Mouse (Mus musculus) CH12.LX (cell line): ENCODE measurements around the gene Olfr996. TPM values are rescaled to one million over a fixed set of nuclear protein-coding genes. Genes with fewer than 3 reads are reported as not detected.

Source experiments
- DNase-seq: peaks from one replicate; pipeline ENCODE4 v3.0.0-alpha.2; 2013; ENCODE audit errors: extremely low read depth
- H3K27ac ChIP-seq: 2 replicates; pipeline ENCODE4 v1.5.1; 2012; ENCODE audit warnings: low read depth, mild to moderate bottlenecking, control low read depth, moderate library complexity; ENCODE audit not compliant: insufficient read depth
- H3K27me3 ChIP-seq: replicated peaks from 2 replicates; pipeline ENCODE3; 2012; ENCODE audit warnings: inconsistent platforms
- H3K36me3 ChIP-seq, 2 experiments: replicated peaks in 1 of 2; 2 replicates each; pipeline versions ENCODE3 to v1.6.1; 2012; ENCODE audit warnings: inconsistent platforms in 1 of 2, low read length in 1 of 2, mild to moderate bottlenecking in 1 of 2, mixed read lengths in 1 of 2, moderate library complexity in 1 of 2; ENCODE audit not compliant: control insufficient read depth in 1 of 2, insufficient read depth in 1 of 2
- H3K4me1 ChIP-seq, 2 experiments: 2 replicates each; pipeline ENCODE4 v1.6.1; 2012; ENCODE audit warnings: inconsistent platforms in 1 of 2, moderate library complexity in 1 of 2; ENCODE audit not compliant: insufficient read depth in 2 of 2, control insufficient read depth in 1 of 2
- H3K4me2 ChIP-seq: 2 replicates; pipeline ENCODE4 v1.6.1; 2012; ENCODE audit warnings: low read depth, mild to moderate bottlenecking, control low read depth; ENCODE audit not compliant: poor library complexity, insufficient read depth, severe bottlenecking
- H3K4me3 ChIP-seq, 3 experiments: fragments of 150-350 bp in 1 of 3; sonication (generic) in 1 of 3; replicated peaks in 1 of 3; 2 replicates each; pipeline versions ENCODE3 to v1.5.1; 2011 to 2012; ENCODE audit warnings: low read depth in 2 of 3, low read length in 2 of 3, mild to moderate bottlenecking in 2 of 3, moderate library complexity in 2 of 3, control low read depth in 1 of 3, improper control_type of control experiment in 1 of 3, inconsistent platforms in 1 of 3, mixed read lengths in 1 of 3; ENCODE audit not compliant: poor library complexity in 1 of 3
- H3K79me2 ChIP-seq: replicated peaks from 2 replicates; pipeline ENCODE4 v1.6.1; 2012; ENCODE audit warnings: mild to moderate bottlenecking, moderate library complexity; ENCODE audit not compliant: control insufficient read depth, poor library complexity, insufficient read depth, severe bottlenecking; ENCODE audit errors: extremely low read depth
- H3K9ac ChIP-seq: 2 replicates; pipeline ENCODE4 v1.6.1; 2012; ENCODE audit warnings: low read depth, mild to moderate bottlenecking, control low read depth, moderate library complexity; ENCODE audit not compliant: insufficient read depth
- H3K9me3 ChIP-seq: replicated peaks from 2 replicates; pipeline ENCODE3; 2012; ENCODE audit warnings: low read length, inconsistent platforms, mixed read lengths
- CHD1 ChIP-seq: IDR thresholded peaks from 2 replicates; pipeline ENCODE4 v1.6.1; 2012; ENCODE audit warnings: low read depth, low read length, improper control_type of control experiment, inconsistent platforms
- CHD2 ChIP-seq: IDR thresholded peaks from 2 replicates; pipeline ENCODE4 v1.6.1; 2011; ENCODE audit warnings: low read length, improper control_type of control experiment
- E2F4 ChIP-seq: IDR thresholded peaks from 2 replicates; pipeline ENCODE4 v1.6.1; 2011; ENCODE audit warnings: low read depth, low read length, improper control_type of control experiment; ENCODE audit not compliant: insufficient replicate concordance
- ELF1 ChIP-seq: IDR thresholded peaks from 2 replicates; pipeline ENCODE4 v1.6.1; 2014; ENCODE audit warnings: low read depth, mild to moderate bottlenecking, inconsistent platforms, low read length, improper control_type of control experiment
- ETS1 ChIP-seq: conservative IDR thresholded peaks from 2 replicates; pipeline ENCODE4 v1.6.1; 2012; ENCODE audit warnings: low read depth, mild to moderate bottlenecking, inconsistent platforms, low read length, improper control_type of control experiment, moderate library complexity
- IRF4 ChIP-seq: IDR thresholded peaks from 2 replicates; pipeline ENCODE4 v1.6.1; 2014; ENCODE audit warnings: low read depth, mild to moderate bottlenecking, inconsistent platforms, low read length, improper control_type of control experiment
- JUN ChIP-seq: IDR thresholded peaks from 2 replicates; pipeline ENCODE4 v1.6.1; 2011; ENCODE audit warnings: low read depth, mild to moderate bottlenecking, low read length, improper control_type of control experiment, moderate library complexity; ENCODE audit not compliant: insufficient read depth
- MAZ ChIP-seq: IDR thresholded peaks from 2 replicates; pipeline ENCODE4 v1.6.1; 2012; ENCODE audit warnings: low read depth, mild to moderate bottlenecking, inconsistent platforms, low read length, improper control_type of control experiment, moderate library complexity
- MEF2A ChIP-seq: IDR thresholded peaks from 2 replicates; pipeline ENCODE4 v1.6.1; 2014; ENCODE audit warnings: low read depth, mild to moderate bottlenecking, inconsistent platforms, low read length, improper control_type of control experiment, borderline replicate concordance
- MXI1 ChIP-seq: IDR thresholded peaks from 2 replicates; pipeline ENCODE4 v1.6.1; 2011; ENCODE audit warnings: mild to moderate bottlenecking, low read depth, low read length, improper control_type of control experiment
- MYC ChIP-seq: IDR thresholded peaks from 2 replicates; pipeline ENCODE4 v1.6.1; 2011; ENCODE audit warnings: low read depth, mild to moderate bottlenecking, improper control_type of control experiment, low read length
- PAX5 ChIP-seq: IDR thresholded peaks from 2 replicates; pipeline ENCODE4 v1.6.1; 2012; ENCODE audit warnings: low read length, inconsistent platforms, mixed read lengths
- POLR2A ChIP-seq: IDR thresholded peaks from 2 replicates; pipeline ENCODE4 v1.6.1; 2011; ENCODE audit warnings: low read depth, mild to moderate bottlenecking, improper control_type of control experiment, low read length
- RCOR1 ChIP-seq: conservative IDR thresholded peaks from 2 replicates; pipeline ENCODE4 v1.6.1; 2012; ENCODE audit warnings: low read depth, mild to moderate bottlenecking, inconsistent platforms, low read length, improper control_type of control experiment
- SMC3 ChIP-seq: IDR thresholded peaks from 2 replicates; pipeline ENCODE4 v1.6.1; 2011; ENCODE audit warnings: low read depth, low read length, improper control_type of control experiment
- TBP ChIP-seq: conservative IDR thresholded peaks from 2 replicates; pipeline ENCODE4 v1.6.1; 2011; ENCODE audit warnings: low read depth, low read length, improper control_type of control experiment
- UBTF ChIP-seq: IDR thresholded peaks from 2 replicates; pipeline ENCODE4 v1.6.1; 2012; ENCODE audit warnings: low read depth, mild to moderate bottlenecking, inconsistent platforms, low read length, improper control_type of control experiment, moderate library complexity
- USF1 ChIP-seq: IDR thresholded peaks from 2 replicates; pipeline ENCODE4 v1.6.1; 2014; ENCODE audit warnings: low read depth, mild to moderate bottlenecking, inconsistent platforms, low read length, improper control_type of control experiment
- USF2 ChIP-seq: conservative IDR thresholded peaks from 2 replicates; pipeline ENCODE4 v1.6.1; 2011; ENCODE audit warnings: low read depth, low read length, improper control_type of control experiment
- ZC3H11A ChIP-seq: IDR thresholded peaks from 2 replicates; pipeline ENCODE4 v1.6.1; 2012; ENCODE audit warnings: low read depth, mild to moderate bottlenecking, inconsistent platforms, low read length, improper control_type of control experiment
- ZMIZ1 ChIP-seq: IDR thresholded peaks from 2 replicates; pipeline ENCODE4 v1.6.1; 2012; ENCODE audit warnings: low read depth, mild to moderate bottlenecking, inconsistent platforms, low read length, improper control_type of control experiment
- dilution Hi-C: fragments of 300-500 bp; cut with MboI; formaldehyde crosslinking; loops from 2 replicates; pipeline ENCODE4 v1.14.3; 2020; ENCODE audit warnings: low sequenced_read_pairs; ENCODE audit not compliant: extremely low pct_unique_long_range_greater_than_20kb, extremely low pct_ligation_motif_present
- in situ Hi-C: fragments of 300-500 bp; cut with MboI; formaldehyde crosslinking; loops from 3 replicates; pipeline ENCODE4 v1.14.3; 2019; ENCODE audit warnings: low sequenced_read_pairs, low pct_ligation_motif_present, low pct_unique_long_range_greater_than_20kb, mixed read lengths
- polyA plus RNA-seq: library from polyadenylated mRNA; unstranded; fragments of >175 nt; gene quantifications from 2 replicates; pipeline ENCODE4 v1.2.1, GENCODE M21; 2012; ENCODE audit warnings: low read depth; ENCODE audit not compliant: insufficient read length
- total RNA-seq, 2 experiments: library from RNA; depleted of rRNA; stranded (reverse); fragments of 300-350 nt in 1 of 2; fragments of >200 nt in 1 of 2; gene quantifications; 2 replicates each; pipeline ENCODE4 v1.2.3; 2012 to 2014

Gene Olfr996
- not detected in 2 replicates for total RNA-seq (2012; rRNA removed)
- total RNA-seq (2014; rRNA removed), result not detected in 2 replicates
- polyA plus RNA-seq, result not detected in 2 replicates

DNA sequence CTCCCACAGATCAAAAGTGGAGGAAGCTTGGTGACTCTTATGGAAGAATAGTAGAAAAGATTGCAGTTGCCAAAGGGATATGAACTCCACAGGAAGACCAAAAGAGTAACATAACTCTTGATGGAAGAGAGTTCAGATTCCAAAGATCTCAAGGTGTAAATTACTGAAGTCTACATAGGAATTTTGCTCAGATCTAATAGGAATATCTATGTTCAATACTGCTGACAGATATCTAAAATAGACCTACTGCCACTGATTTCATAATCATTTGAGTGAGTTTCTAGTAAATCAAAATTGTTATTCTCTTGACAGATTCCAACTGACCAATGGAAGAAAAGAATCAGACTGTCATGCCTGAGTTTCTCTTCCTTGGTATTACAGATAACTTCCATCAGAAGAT lies at the start of gene Olfr996:
Gene Olfr996 (plus strand): TSS at position 301 of the 400 bp plus-strand sequence.
- in situ Hi-C loops (no loop called here), dilution Hi-C loops (no loop called here)
- no peak within 1 kb of the TSS for H3K4me2 ChIP-seq
- no peaks in the 10 kb centered on the region for H3K36me3 ChIP-seq
- no peak for DNase-seq
- TF ChIP-seq IRF4, result no peak
- TF ChIP-seq MAZ, result no peak
- TF ChIP-seq MYC, result no peak
- TF ChIP-seq PAX5, result no peak
- TF ChIP-seq ELF1, result no peak
- TF ChIP-seq MXI1, result no peak
- no peak for TF ChIP-seq ZC3H11A
- TF ChIP-seq USF1, result no peak
- TF ChIP-seq E2F4, result no peak
- TF ChIP-seq UBTF, result no peak
- TF ChIP-seq ZMIZ1, result no peak
- TF ChIP-seq ETS1, result no peak
- no peak for TF ChIP-seq USF2
- no peak for TF ChIP-seq SMC3
- no peak for TF ChIP-seq RCOR1
- no peak for TF ChIP-seq TBP
- no peak for TF ChIP-seq MEF2A
- no peak for TF ChIP-seq JUN
- TF ChIP-seq POLR2A, result no peak
- no peak for TF ChIP-seq CHD1
- no peaks in the 10 kb centered on the region for H3K9me3 ChIP-seq
- no peaks in the 10 kb centered on the region for H3K79me2 ChIP-seq
- H3K27me3 ChIP-seq, result no peaks in the 10 kb centered on the region
- no peak within 1 kb of the TSS for H3K27ac ChIP-seq
- H3K9ac ChIP-seq, result no peak within 1 kb of the TSS
- H3K4me1 ChIP-seq, result no peaks in the 10 kb centered on the region
- H3K4me3 ChIP-seq, result no peak within 1 kb of the TSS

DNA sequence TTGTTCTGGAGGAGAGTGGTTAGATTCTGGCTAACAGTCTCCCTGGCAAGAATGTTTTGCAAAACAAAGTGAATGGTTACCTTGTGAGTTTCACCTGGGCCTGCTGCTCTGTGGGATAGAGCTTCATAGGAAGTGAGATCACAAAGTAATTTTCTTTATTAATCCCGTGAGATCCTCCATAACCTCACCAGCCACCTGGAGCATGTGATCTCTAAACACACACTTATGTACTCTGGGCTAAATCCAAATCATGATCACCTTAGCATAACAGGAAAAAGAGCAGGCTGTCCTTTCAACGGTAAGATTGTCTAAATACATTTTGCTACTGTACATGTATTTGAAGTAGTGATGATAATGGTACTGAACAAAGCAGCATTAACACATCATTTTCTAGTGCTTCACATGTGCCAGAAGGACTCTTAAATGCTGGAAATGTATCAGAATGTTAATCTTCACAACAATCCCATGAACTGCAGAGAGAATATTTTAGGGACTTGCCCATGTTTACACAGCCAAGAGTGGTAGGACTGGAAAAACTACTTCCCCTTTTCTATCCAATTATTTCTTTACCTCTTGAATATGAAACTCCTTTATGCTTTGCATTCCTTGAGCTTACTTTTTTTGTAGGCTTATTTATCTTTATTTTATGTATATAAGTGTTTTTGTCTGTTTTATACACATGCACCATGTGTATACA lies 46.8 kb upstream of the Olfr996 start:
- Histone ChIP-seq H3K79me2 (no peaks in the 10 kb centered on the region), H3K9me3 (no peaks in the 10 kb centered on the region), H3K4me2 (no peak overlapping the region)
- no peak for DNase-seq
- TF ChIP-seq CHD2 (no peak), MXI1 (no peak), ELF1 (no peak), UBTF (no peak)
- TF ChIP-seq, all 38 proteins: peak for 0
- Histone ChIP-seq H3K27me3 (peaks cover 1% of the 10 kb centered on the region), H3K4me1 (peaks cover 0 to 4% of the 10 kb centered on the region in 2 experiments; a peak in 1 of 4 replicates), H3K4me3 (no peak overlapping the region), H3K36me3 (no peaks in the 10 kb centered on the region), H3K9ac (no peak overlapping the region), H3K27ac (no peak overlapping the region)
- dilution Hi-C loops, result no loop called here
- in situ Hi-C loops, result no loop called here
